Mouse (Mus musculus) intestine, embryonic 14.5 days (tissue): Measurements from ENCODE around the gene Cnnm2. TPM values are rescaled to one million over a fixed set of nuclear protein-coding genes. Genes with fewer than 3 reads are reported as not detected.

Source experiments
- ATAC-seq: fragments of 200-750 bp; cut with Nextera tagmentation; replicated peaks from 2 replicates; pipeline ENCODE4 v1.8.0; 2017; ENCODE audit warnings: low read depth, moderate number of reproducible peaks, moderate TSS enrichment, moderate library complexity; ENCODE audit not compliant: low FRiP score, low TSS enrichment
- DNase-seq: peaks from one replicate; pipeline ENCODE4 v3.0.0-alpha.2; 2018; ENCODE audit warnings: low spot score
- H3K27ac ChIP-seq: fragments of 300-500 bp; sonication (generic); 2 replicates; pipeline ENCODE4 v1.5.1; 2014; ENCODE audit warnings: low read depth, mild to moderate bottlenecking, control low read depth
- H3K27me3 ChIP-seq: fragments of 300-500 bp; sonication (generic); replicated peaks from 2 replicates; pipeline ENCODE4 v1.6.1; 2014; ENCODE audit warnings: low read length, control low read depth; ENCODE audit not compliant: control insufficient read depth, insufficient read depth
- H3K36me3 ChIP-seq: fragments of 300-500 bp; sonication (generic); 2 replicates; pipeline ENCODE4 v1.6.1; 2014; ENCODE audit warnings: low read length, control low read depth; ENCODE audit not compliant: control insufficient read depth, insufficient read depth
- H3K4me1 ChIP-seq: fragments of 300-500 bp; sonication (generic); replicated peaks from 2 replicates; pipeline ENCODE4 v1.6.1; 2014; ENCODE audit warnings: low read length, control low read depth, mixed read lengths; ENCODE audit not compliant: control insufficient read depth, insufficient read depth
- H3K4me2 ChIP-seq: fragments of 300-500 bp; sonication (generic); 2 replicates; pipeline ENCODE4 v1.6.1; 2014; ENCODE audit warnings: low read length
- H3K4me3 ChIP-seq: fragments of 300-500 bp; sonication (generic); 2 replicates; pipeline ENCODE4 v1.5.1; 2014; ENCODE audit warnings: low read depth, low read length, control low read depth, mixed read lengths
- H3K9ac ChIP-seq: fragments of 300-500 bp; sonication (generic); 2 replicates; pipeline ENCODE4 v1.6.1; 2014; ENCODE audit warnings: mild to moderate bottlenecking, low read length
- H3K9me3 ChIP-seq: fragments of 300-500 bp; sonication (generic); 2 replicates; pipeline ENCODE4 v1.6.1; 2016; ENCODE audit warnings: low read length, control low read depth; ENCODE audit not compliant: control insufficient read depth
- WGBS: fragments of 180-500 bp; shearing (Covaris S2); extraction: QIAGEN DNeasy Blood & Tissue Kit; methylation state at CpG from one replicate; pipeline ENCODE4 v1.1.7; 2014; 5-methylcytosine and 5-hydroxymethylcytosine counted together
- polyA plus RNA-seq: library from polyadenylated mRNA; unstranded; fragments of >200 nt; fragmentation: Nextera tagmentation; extraction: Ambion mirVana; gene quantifications from 2 replicates; pipeline ENCODE4 v1.2.1, GENCODE M21; 2014

The Cnnm2 gene
- polyA plus RNA-seq, 1 experiment from 2014 or later = 2.2 TPM

GRCm38 (mm10) chr19:46834301-46834700, 72.9 kb downstream of the Cnnm2 start:
- Histone ChIP-seq H3K9me3 (no peaks in the 10 kb centered on the region), H3K4me3 (no peak overlapping the region), H3K27me3 (no peaks in the 10 kb centered on the region), H3K4me1 (no peaks in the 10 kb centered on the region), H3K9ac (no peak overlapping the region), H3K27ac (no peak overlapping the region), H3K4me2 (no peak overlapping the region), H3K36me3 (no peaks in the 10 kb centered on the region)
- ATAC-seq (no peak), DNase-seq (no peak)
- WGBS = 77% methylated on average over 5 of the region's 5 CpGs

GRCm38 (mm10) chr19:46835339-46835738, 73.9 kb downstream of the Cnnm2 start:
- no peaks in the 10 kb centered on the region for H3K36me3 ChIP-seq
- no peak overlapping the region for H3K9ac ChIP-seq
- ATAC-seq (no peak), DNase-seq (no peak)
- H3K4me2 ChIP-seq = no peak overlapping the region
- H3K9me3 ChIP-seq = no peaks in the 10 kb centered on the region
- H3K27ac ChIP-seq = no peak overlapping the region
- no peaks in the 10 kb centered on the region for H3K4me1 ChIP-seq
- H3K4me3 ChIP-seq = no peak overlapping the region
- WGBS = 73% methylated on average over 4 of the region's 4 CpGs
- H3K27me3 ChIP-seq = no peaks in the 10 kb centered on the region

- Histone ChIP-seq H3K4me1 (no peaks in the 10 kb centered on the region), H3K9ac (no peak overlapping the region), H3K36me3 (no peaks in the 10 kb centered on the region), H3K27ac (no peak overlapping the region), H3K4me2 (no peak overlapping the region), H3K9me3 (no peaks in the 10 kb centered on the region), H3K4me3 (no peak overlapping the region), H3K27me3 (no peaks in the 10 kb centered on the region)
- ATAC-seq (no peak), DNase-seq (no peak)
- 79% methylated on average over 3 of the region's 3 CpGs for WGBS
Observed at GRCm38 (mm10) chr19:46836085-46836484, 74.7 kb downstream of the Cnnm2 start.

GRCm38 (mm10) chr19:46837290-46838079, 76.1 kb downstream of the Cnnm2 start:
- Histone ChIP-seq H3K4me1 (no peaks in the 10 kb centered on the region), H3K36me3 (no peaks in the 10 kb centered on the region), H3K4me3 (no peak overlapping the region), H3K4me2 (no peak overlapping the region), H3K27me3 (no peaks in the 10 kb centered on the region), H3K9me3 (no peaks in the 10 kb centered on the region), H3K9ac (no peak overlapping the region), H3K27ac (no peak overlapping the region)
- DNase-seq = no peak
- ATAC-seq = no peak
- WGBS = 89% methylated on average over 11 of the region's 11 CpGs

- no peaks in the 10 kb centered on the region for H3K27me3 ChIP-seq
- WGBS = 91% methylated on average over 4 of the region's 4 CpGs
- H3K9ac ChIP-seq = no peak overlapping the region
- peaks cover 6% of the 10 kb centered on the region; the same call in 1 of the 2 replicates for H3K4me1 ChIP-seq
- no peak overlapping the region for H3K4me3 ChIP-seq
- no peak overlapping the region for H3K27ac ChIP-seq
- no peak overlapping the region for H3K4me2 ChIP-seq
- no peak for DNase-seq
- no peak for ATAC-seq
- no peaks in the 10 kb centered on the region for H3K36me3 ChIP-seq
- H3K9me3 ChIP-seq = no peaks in the 10 kb centered on the region
Observed at GRCm38 (mm10) chr19:46841016-46841415, 79.6 kb downstream of the Cnnm2 start.

GRCm38 (mm10) chr19:46843030-46843429, 81.6 kb downstream of the Cnnm2 start:
- Histone ChIP-seq H3K4me1 (peaks cover 6% of the 10 kb centered on the region; the same call in 1 of the 2 replicates), H3K27ac (peak overlapping the region; percentile 33; the same call in 1 of the 2 replicates), H3K9me3 (no peaks in the 10 kb centered on the region), H3K4me3 (no peak overlapping the region), H3K36me3 (no peaks in the 10 kb centered on the region), H3K9ac (no peak overlapping the region), H3K4me2 (no peak overlapping the region), H3K27me3 (no peaks in the 10 kb centered on the region)
- WGBS = 36% methylated on average over 2 of the region's 2 CpGs
- ATAC-seq (no peak), DNase-seq (no peak)

GRCm38 (mm10) chr19:46846056-46846455, 84.7 kb downstream of the Cnnm2 start:
- H3K4me1 ChIP-seq = peaks cover 13% of the 10 kb centered on the region; the same call in 1 of the 2 replicates
- no peaks in the 10 kb centered on the region for H3K9me3 ChIP-seq
- DNase-seq (no peak), ATAC-seq (no peak)
- H3K4me2 ChIP-seq = no peak overlapping the region
- H3K27me3 ChIP-seq = no peaks in the 10 kb centered on the region
- no peak overlapping the region for H3K27ac ChIP-seq
- H3K4me3 ChIP-seq = no peak overlapping the region
- no peak overlapping the region for H3K9ac ChIP-seq
- H3K36me3 ChIP-seq = no peaks in the 10 kb centered on the region
- 85% methylated on average over 7 of the region's 7 CpGs for WGBS

GRCm38 (mm10) chr19:46846459-46846858, 85.1 kb downstream of the Cnnm2 start:
- Histone ChIP-seq H3K9ac (no peak overlapping the region), H3K9me3 (no peaks in the 10 kb centered on the region), H3K36me3 (no peaks in the 10 kb centered on the region), H3K4me3 (no peak overlapping the region), H3K4me1 (peaks cover 13% of the 10 kb centered on the region; the same call in 1 of the 2 replicates), H3K27me3 (no peaks in the 10 kb centered on the region), H3K4me2 (no peak overlapping the region), H3K27ac (no peak overlapping the region)
- WGBS = 80% methylated on average over 5 of the region's 5 CpGs
- ATAC-seq (no peak), DNase-seq (no peak)
